Mouse (Mus musculus) gonadal fat pad, adult 2 months (tissue): ENCODE results near the gene Syt13. TPM values are rescaled to one million over a fixed set of nuclear protein-coding genes. Genes with fewer than 3 reads are reported as not detected.

Experiments used
- DNase-seq: peaks from one replicate; pipeline ENCODE4 v3.0.0-alpha.2; 2012; ENCODE audit warnings: low read depth
- polyA plus RNA-seq: library from polyadenylated mRNA; depleted of rRNA; stranded (reverse); fragments of >200 nt; gene quantifications from 2 replicates; pipeline ENCODE4 v1.2.3, GENCODE M21; 2012

The Syt13 gene
- polyA plus RNA-seq, 1 experiment = 0.62 TPM

DNA sequence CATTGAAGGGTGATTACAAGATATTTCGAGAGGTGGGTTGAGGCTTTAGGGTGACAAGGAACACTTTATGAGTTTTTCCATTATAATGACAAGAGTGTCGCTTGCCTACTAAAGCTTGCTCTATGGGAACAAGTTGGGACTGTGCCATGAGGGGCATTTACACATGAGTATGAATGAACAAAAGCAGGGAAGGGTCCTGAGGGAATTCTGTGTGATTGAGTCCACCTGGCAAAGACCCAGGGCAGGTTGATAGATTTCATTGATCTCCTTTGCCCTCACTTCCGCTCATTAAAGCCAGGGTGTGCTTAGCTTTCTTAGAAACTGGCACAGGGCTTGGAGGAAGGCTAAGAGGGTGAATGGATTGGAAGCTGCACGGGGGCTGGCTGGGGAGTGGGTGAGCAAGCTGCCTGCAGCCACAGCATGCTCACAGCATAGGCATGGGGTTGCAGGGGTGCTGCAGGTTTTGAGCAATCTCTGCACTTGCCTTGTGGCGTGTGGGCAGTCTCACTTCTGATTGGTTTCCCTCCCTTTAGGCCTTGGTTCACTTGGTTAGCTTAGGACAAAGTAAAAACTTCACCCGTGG lies 9.9 kb downstream of the Syt13 start:
- no peak for DNase-seq

DNA sequence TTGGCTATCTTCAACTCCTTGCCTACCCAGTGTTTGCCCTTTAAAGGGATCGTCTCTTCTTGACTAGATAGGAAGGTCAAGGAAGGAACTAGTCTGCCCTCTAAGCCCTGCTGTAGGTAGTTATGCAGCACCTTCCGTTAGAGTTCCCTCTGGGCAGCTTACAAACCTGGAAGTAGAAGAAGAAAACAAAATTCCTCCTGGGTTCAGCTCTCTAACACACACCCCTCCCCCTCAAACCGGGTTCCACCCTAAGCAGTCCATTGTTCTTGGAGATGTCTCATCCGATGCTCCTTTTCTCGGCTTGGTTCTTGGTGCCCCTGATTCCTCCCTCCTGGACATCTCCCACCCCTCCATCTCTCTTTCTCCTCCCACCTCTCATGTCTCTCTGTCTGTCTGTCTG lies 14.8 kb downstream of the Syt13 start:
- no peak for DNase-seq

DNA sequence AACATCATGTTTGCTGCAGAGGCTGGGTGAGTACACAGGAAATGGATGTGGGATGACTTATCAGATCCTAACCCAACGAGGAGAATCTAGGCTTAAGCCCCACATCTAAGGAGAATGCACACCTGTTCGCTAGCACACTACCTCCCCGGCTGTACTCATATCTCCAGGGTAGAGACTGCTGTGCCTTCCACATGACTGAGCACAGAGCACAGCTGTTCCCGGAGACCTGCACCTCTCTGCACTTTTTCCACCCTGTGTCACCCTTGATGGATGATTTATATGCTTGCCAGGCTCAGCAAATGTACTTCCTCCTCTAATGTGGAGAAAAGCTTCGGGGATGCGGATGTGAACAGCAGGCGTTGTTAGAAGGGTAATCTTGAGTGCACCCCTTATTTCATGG lies 16.2 kb downstream of the Syt13 start:
- no peak for DNase-seq

DNA sequence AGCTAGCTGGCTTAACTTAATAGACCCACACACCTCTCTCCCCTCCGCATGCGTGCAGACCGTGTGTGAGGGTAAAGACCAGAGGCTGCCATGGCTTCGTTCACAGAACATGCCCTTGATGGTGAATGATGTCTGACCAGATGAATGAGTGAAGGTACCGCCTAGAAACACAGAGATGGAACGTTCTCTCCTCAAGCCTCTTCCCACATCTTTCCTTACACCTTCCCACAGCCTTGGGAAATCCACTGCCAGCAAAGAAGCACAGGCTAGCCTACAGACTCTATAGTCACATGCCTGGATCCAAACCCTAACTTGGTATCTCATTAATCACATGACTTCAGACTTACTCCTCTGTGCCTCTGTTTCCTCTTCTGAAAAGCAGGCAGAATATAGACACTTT lies 18.5 kb downstream of the Syt13 start:
- no peak for DNase-seq

DNA sequence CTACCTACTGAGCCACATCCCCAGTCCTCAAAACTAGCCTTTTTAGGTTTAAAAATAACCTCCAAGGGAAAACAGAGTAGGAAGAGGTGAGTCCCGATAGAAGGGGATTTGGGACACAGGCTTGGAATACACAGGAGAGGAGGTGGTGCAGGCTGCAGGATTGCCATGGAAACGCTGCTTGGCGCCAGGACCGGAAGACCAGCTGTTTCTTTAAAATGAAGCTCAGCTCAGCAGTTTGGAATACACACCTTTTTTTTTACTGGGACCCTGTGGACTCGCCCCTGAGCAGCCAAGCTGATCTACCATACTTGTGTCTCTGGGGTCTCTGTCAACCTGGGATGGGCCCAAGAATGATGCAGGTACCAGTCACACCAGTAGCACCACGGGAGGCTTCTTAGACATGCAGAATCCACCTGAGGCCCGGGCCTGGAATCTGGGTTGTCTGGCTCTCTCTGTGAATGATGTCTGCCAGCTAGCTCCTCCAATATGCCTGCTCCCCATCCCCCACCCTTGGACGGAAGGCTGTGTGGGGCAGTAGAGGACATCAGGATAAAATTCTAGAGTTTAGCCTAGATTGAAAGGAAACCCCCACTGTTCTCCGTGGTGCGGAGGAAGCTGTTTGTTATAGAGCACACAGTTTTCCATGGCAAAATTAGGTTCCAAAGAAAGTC lies 19.5 kb downstream of the Syt13 start:
- DNase-seq = no peak

DNA sequence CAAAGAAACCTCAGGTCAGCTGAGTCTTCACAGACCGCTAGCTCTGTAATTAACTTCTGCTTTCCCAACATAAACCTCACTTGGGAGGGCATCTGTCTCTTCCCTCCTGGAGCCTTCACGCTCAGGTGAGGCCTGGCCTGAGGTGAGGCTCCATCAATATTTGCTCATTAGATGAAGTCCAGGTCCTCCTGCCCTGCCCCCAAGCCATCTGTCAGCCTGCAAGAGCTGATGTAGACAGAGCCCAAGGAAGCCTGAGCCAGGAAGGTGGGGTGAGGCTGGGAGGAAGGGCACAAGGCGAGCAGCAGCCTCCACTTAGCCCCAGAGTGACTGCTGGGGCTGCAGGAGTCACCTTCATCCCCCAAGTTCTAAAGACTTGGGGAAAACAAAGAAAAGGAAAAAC lies 20.6 kb downstream of the Syt13 start:
- DNase-seq = no peak

DNA sequence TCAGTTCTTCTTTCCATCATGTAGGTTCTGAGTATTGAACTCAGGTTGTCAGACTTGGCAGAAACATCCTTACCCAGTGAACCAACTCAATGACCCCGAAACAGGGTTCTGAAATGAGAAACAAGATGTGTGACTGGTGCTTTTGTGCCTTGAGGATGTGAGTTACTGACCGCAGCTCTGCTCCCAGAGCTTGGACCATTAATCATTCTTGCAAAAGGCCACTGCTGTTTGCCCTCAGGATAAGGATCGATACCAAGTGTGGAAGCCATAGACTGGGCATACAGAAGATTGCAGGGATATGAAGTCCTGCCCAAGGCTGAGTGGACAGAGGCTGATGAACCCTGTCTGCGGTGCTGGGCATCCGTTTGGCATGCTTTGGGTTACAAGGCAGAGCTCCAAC lies 23.2 kb downstream of the Syt13 start:
- DNase-seq = no peak

DNA sequence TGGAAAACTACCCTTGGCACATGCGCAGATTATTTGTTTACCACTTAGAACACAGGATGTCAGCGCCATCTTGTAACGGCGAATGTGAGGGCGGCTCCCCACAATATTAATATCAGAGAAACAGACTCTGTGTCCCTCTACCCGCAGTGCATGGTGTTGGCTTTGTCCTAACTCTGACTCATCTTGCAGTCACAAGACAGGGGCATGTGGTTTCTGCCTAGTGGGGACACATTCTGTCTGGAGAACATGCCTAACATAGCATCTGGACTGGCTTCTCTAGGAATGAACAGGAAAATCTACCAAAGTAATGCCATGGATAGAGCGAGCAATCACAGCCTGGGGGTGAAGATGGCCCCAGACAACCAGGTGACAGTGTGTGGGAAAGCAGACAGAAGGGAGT lies 23.9 kb downstream of the Syt13 start:
- no peak for DNase-seq

DNA sequence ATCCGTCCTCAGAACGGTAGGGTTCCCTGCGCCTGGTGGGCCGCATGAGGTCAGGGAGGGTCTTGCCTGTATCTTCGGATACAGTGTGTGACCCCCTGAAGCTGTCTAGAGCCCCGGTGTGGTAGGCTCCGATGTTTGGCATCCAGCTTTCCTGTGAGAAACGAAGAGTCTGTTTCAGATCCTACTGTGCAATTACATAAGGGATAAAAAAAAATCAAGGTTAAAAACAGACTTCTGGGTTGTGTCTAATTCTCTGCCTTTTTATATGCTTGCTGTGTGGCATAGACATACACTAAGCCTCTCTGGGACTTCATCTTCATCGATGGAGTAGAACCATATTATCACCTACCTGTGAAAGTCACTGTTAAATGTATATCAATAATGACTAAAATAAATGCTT lies 26.1 kb downstream of the Syt13 start:
- no peak for DNase-seq

DNA sequence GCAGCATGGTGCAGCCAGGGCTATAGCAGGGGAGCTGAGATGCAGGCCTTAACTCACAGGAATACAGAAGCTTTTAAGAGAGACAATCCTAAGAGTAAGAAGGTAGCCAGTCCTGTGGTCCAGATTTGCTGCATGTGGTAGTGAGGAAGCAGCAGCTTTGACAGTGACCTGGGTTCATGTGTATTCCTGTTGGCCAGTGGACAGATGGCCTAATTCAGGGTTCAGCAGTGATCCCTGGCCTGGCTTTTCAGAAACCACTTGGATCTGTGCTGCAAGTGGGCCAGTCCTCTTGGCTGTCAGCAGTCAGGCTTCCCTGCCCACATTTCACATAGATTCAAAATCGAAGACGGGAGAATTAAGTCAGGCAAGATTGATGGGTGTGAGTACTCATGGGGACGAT lies 26.6 kb downstream of the Syt13 start:
- DNase-seq = no peak

DNA sequence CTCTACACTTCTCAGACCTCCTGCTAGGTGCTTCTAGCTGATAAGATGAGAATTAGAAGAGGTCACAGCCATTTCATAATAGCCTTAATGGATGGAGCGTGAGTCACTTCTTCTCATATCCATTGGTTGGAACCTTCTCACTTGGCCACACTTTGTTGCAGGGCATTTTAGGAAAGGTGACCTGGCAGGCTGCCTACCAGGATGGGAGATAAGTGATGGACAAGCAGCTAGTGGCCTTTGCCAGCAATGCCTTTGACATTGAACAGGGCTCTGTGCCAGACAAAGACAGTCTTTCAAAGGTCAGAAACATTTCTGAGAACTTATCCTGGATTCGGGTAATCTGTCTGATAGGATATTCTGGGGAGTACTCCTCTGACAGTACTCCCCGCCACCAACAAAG lies 28.5 kb downstream of the Syt13 start:
- no peak for DNase-seq

DNA sequence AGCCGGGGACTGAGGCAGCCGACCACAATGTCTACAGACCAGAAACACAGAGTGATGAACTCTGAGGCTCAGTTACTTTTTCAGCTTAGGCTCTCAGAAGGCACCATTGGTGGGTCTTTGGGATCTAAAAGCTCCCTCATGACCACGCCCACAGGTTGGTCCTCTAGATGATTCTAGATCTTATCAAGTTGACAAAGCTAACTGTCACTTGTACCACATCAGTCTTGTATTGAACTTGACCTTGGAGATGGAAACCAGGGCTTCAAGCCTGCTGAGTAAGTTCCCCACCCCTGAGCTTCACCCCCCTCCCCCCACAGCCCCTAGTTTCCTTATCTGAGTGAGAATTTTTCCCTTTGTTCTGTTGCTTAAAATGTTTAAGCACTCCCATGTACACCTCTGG lies 29.5 kb downstream of the Syt13 start:
- DNase-seq = no peak

DNA sequence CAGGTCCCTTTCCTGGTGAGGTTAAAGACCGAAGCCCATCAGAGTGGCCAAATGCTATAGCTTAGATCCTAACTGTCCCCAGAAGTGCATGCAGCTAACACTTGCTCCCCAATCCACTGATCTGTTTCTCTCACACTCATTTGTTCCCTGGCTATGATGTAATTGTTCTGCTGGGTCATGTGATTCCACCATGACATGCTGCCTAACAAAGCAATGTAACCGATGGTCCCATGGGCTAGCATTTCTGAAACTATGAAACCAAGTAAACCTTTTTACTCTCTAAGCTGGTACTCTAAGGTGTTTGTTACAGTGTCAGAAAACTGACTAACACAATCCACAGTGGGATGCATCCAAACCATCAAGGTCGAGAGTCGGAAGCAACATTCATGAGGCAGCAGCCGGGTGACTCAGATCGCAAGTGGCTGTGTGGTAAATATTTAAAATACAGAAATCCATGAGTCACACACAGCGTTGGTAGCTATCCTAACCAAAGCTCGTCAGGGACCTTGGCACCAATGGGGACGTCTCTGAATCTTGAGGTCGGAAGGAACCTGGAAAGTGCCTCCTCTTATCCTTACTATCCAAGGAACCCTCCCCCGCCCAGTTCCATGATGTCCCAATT lies 30.3 kb downstream of the Syt13 start:
- no peak for DNase-seq

DNA sequence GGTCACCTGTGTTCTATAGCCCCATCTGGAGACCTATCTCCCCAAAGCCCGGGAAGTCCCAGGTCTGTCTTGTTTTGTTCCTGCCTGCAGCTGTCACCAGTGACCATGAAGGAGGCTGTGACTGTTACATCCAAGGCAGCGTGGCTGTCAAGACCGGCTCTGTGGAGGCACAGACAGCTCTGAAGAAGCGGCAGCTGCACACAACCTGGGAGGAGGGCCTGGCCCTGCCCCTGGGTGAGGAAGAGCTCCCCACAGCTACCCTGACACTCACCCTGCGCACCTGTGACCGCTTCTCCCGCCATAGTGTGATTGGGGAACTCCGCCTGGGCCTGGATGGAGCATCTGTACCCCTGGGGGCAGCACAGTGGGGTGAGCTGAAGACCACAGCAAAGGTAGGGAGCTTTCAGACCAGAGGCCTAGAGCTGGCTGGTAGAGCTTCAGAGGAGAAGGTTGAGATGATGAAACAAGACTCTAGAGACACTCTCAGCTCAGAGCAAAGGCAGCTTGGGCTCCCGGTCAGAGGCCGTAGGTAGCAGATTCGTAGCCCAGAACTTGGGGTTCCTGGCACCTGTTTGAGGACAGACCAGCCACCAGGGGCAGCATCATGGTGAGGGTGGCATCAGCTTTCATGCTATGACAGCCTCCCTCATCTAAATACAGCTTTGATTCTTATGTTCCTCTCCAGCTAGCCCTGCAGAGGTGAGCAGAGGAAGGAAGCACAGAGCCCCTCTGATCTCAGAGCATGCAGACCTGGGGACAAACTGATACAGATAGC lies 31.1 kb downstream of the Syt13 start:
- no peak for DNase-seq

DNA sequence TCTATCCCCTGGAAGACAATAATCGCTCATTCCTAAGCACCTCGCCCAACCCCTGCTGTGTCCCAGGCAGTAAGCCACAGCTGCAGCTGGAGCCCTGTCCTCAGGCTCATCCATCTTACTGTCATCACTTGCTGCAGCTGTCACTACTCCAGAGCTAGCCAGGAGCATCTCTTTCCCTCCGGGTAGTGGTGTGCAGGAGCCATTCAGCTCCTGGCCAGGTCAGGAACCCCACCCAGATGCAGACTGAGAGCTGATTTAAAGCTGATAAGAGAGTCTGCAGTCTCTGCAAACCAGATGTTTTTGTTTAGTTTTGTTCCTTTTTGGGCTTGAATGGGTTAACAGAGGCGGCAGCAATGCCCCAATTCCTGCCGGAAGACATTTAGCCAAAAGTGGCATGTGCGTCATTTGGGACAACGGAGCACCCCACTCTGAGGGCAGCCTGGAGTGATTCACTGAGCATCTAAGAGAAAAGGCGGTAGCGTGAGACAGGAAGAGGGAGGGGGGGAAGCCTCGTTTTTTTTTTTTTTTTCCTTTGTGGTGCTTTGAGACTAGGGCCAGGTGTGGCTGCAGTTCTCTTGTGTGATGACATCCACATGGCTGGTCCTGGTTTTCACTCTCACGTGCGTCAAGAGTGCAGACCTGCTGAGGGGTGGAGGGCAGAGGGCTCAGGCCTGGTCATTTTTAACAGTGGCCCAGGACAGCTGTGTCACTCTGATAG lies 33.2 kb downstream of the Syt13 start:
- no peak for DNase-seq

DNA sequence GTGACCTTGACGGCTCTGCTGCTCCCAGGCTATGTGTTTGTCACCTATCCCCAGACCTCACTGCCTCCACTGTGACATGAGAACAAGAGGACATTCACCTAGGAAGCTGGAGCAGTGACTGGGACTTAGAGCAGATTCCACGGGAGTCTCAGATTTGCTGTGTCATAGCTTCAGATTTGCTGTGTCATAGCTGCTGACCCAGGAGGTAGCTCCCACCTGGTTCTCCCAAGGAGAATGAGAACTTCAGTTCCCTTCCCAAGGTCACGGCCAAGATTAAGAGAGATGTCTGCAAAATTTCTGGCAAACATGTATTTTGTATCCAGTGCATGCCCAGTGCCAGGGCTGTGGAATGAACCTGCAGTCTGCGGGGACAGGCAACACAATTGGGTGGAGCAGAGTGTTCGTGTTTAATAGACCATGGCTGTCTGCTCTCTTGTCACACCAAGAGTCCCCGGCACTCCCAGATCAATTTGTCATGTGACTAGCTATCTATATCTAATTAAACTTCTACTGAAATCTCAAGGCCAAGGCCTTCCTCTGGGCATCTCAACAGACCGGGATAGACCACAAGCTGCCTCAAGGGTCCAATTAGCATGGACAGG lies 33.9 kb downstream of the Syt13 start:
- no peak for DNase-seq

DNA sequence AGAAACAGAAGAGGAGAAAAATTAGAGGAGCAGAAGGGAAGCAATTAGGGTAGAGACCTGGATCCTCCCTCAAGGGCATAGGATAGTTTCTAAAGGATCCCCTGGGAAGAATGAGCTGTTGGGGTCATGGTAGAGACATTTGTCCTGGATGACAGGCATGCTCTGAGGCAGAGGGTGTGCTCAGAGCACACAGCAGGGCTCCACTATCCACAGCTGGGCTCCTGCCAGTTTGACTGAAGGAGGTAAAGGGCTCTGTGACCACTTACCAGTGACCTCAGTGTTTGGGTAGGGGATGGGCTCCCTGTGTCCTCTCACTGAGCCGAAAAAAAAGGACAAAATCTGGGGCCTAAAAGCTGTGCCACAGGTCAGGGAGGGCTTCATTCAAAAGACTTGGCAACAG lies 34.6 kb downstream of the Syt13 start:
- DNase-seq = no peak

DNA sequence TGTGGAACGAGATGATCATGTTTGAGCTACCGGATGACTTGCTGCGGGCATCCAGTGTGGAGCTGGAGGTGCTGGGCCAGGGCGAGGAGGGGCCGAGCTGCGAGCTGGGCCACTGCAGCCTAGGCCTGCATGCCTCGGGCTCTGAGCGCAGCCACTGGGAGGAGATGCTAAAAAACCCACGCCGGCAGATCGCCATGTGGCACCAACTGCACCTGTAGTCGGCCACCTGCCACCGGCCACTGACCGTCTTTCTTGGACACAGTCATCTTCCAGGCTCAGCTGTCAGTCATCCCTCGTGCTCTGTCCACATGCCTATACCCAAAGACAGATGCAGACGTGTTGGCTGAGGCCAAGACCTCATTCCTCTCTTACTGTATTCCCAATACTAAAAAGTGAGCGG lies 38.6 kb downstream of the Syt13 start:
- DNase-seq = no peak

DNA sequence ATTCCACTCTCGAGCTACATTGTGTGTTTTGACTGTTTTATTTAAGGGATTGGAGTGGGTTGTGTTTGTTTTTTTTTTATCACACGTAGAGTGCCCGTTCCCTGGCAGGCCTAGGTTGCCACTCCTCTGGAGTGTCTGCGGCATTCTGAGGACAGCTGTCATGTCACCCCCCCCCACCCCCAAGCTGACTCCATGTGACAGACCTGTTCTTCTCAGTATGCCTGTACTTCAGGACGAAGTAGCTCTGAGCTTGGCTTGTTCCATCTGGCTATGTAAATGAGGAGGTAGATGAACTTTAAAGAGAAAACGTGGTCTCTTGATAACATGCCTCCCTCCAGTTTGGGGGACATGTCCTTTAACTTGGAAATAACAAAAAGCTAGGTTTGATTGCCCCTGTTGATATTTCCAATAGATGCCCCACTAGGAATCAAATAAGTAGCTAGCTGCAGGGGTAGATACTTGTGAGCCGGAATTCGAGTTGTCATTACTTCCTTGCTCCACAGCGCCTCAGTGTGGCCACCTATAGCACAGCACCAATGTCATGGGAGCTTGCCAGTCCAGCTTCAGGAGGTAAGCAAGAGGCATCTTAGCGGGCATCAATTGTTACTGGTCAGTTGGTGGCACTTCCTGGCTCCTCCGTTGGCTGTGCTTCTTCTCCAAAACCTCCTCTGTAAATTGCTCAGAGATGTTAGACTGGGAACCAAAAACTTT lies 39.7 kb downstream of the Syt13 start:
- DNase-seq = no peak

DNA sequence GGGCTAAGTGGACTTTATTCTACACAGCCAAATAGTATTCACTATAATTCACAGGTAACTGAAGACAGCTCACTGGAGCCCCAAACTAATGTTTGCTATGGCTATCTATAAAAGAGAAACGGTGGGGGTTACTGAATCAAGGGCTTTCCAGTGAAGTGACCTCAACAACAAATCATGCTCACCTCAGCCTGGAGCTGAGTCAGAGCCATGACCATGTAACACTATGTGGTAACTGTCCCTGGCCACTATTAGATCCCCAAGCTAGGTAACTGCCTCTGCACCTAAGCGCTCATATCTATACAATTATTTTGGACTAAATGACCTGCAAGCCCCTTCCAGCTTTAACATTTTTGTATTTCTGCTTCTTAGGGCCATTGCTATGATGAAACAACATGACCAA lies 42.0 kb downstream of the Syt13 start:
- no peak for DNase-seq

DNA sequence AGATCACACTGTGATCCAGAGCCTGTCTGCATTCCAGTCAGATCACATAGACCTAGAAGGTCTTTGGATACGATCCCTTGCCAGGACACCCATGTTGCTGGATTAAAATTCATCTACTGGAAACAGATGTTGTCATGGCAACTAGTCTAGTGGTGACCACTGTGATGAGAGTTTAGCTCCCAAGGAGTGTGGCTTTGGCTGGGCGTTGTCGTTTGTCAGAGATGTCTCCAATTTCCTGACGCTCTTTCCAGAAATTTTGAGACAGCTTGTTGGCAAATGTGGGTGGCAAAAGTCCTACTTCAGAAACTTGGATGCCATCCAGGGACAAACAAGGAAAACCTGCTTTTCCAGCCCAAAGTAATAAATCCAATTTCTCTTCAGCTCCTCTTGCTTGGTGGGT lies 43.7 kb downstream of the Syt13 start:
- DNase-seq = no peak
